ENCODE assay signal across 31 mouse cellular contexts in genomic region chr7:144782402-144782801, GRCm38 (mm10). TPM values are rescaled to one million over a fixed set of nuclear protein-coding genes. Genes with fewer than 3 reads are reported as not detected.
DNase-seq lines count a peak whose midpoint lies in the region; ATAC-seq lines count a peak whose summit lies in the region.
"Had no signal": no experiment of that assay in that cellular context is flagged by ENCODE, and none has a peak within 500 bp of the region (broad histone marks: within the 10 kb centered on the region; RNA-seq: fewer than 3 reads in every experiment).

No protein-coding gene starts in this region.

- H3K27ac ChIP-seq in midbrain, embryonic 10.5 days (replicated peaks) = peak overlapping the region; percentile 67
- no peak overlapping the region for H3K27ac ChIP-seq in midbrain, embryonic 16.5 days (ENCODE audit: low read length)
- no peak overlapping the region for H3K27ac ChIP-seq in liver, embryonic 11.5 days (ENCODE audit: low read depth, low read length)
- peak overlapping the region; percentile 99 for H3K27ac ChIP-seq in liver, embryonic 16.5 days (ENCODE audit: low read length)
- no peak overlapping the region for H3K27ac ChIP-seq in hindbrain, embryonic 16.5 days (ENCODE audit: low read depth, low read length)
- H3K27ac ChIP-seq: embryonic facial prominence, embryonic 13.5 days; heart, embryonic 15.5 days; hindbrain, embryonic 12.5 days; kidney, embryonic 15.5 days; limb, embryonic 12.5 days; macrophage; midbrain, embryonic 15.5 days; neural tube, embryonic 12.5 days; stomach, embryonic 15.5 days had no signal

- no peak overlapping the region for H3K4me3 ChIP-seq in midbrain, embryonic 10.5 days
- no peak overlapping the region for H3K4me3 ChIP-seq in midbrain, embryonic 16.5 days (ENCODE audit: low read depth, low read length)
- no peak overlapping the region for H3K4me3 ChIP-seq in liver, embryonic 11.5 days (ENCODE audit: low read depth, low read length)
- no peak overlapping the region for H3K4me3 ChIP-seq in liver, embryonic 16.5 days (ENCODE audit: low read depth, low read length)
- H3K4me3 ChIP-seq in hindbrain, embryonic 16.5 days (ENCODE audit: low read length) = no peak overlapping the region
- H3K4me3 ChIP-seq: embryonic facial prominence, embryonic 13.5 days; heart, embryonic 15.5 days; hindbrain, embryonic 12.5 days; kidney, embryonic 15.5 days; limb, embryonic 12.5 days; midbrain, embryonic 15.5 days; neural tube, embryonic 12.5 days; stomach, embryonic 15.5 days had no signal

- H3K36me3 ChIP-seq in midbrain, embryonic 10.5 days = no peaks in the 10 kb centered on the region
- no peaks in the 10 kb centered on the region for H3K36me3 ChIP-seq in midbrain, embryonic 16.5 days (ENCODE audit: control insufficient read depth, insufficient read depth, low read length)
- H3K36me3 ChIP-seq in liver, embryonic 11.5 days (ENCODE audit: control insufficient read depth, insufficient read depth, low read length) = no peaks in the 10 kb centered on the region
- no peaks in the 10 kb centered on the region for H3K36me3 ChIP-seq in liver, embryonic 16.5 days (ENCODE audit: control insufficient read depth, insufficient read depth)
- H3K36me3 ChIP-seq in hindbrain, embryonic 16.5 days (ENCODE audit: control insufficient read depth, insufficient read depth, low read length) = no peaks in the 10 kb centered on the region
- H3K36me3 ChIP-seq: embryonic facial prominence, embryonic 13.5 days; heart, embryonic 15.5 days; hindbrain, embryonic 12.5 days; kidney, embryonic 15.5 days; limb, embryonic 12.5 days; midbrain, embryonic 15.5 days; neural tube, embryonic 12.5 days; stomach, embryonic 15.5 days had no signal

- no peak overlapping the region for H3K9ac ChIP-seq in midbrain, embryonic 16.5 days (ENCODE audit: low read depth, low read length)
- peak overlapping the region; percentile 17; the same call in 1 of the 2 replicates for H3K9ac ChIP-seq in liver, embryonic 11.5 days (ENCODE audit: low read depth, low read length)
- H3K9ac ChIP-seq in liver, embryonic 16.5 days (ENCODE audit: low read depth, low read length) = no peak overlapping the region
- H3K9ac ChIP-seq in hindbrain, embryonic 16.5 days (ENCODE audit: low read depth, low read length) = no peak overlapping the region
- H3K9ac ChIP-seq: embryonic facial prominence, embryonic 13.5 days; forebrain, postnatal 0 days; heart, embryonic 15.5 days; hindbrain, embryonic 12.5 days; kidney, embryonic 15.5 days; limb, embryonic 12.5 days; midbrain, embryonic 15.5 days; neural tube, embryonic 12.5 days; stomach, embryonic 15.5 days had no signal

- WGBS in midbrain, embryonic 10.5 days = 70% methylated on average over 1 of the region's 1 CpGs
- whole genome bisulfite sequencing in midbrain, embryonic 16.5 days = 96% methylated on average over 1 of the region's 1 CpGs
- 65% methylated on average over 1 of the region's 1 CpGs for WGBS in liver, embryonic 11.5 days
- WGBS in liver, embryonic 16.5 days (ENCODE audit: insufficient replicate concordance) = 40% methylated on average over 1 of the region's 1 CpGs
- WGBS in hindbrain, embryonic 16.5 days = 83% methylated on average over 1 of the region's 1 CpGs

- ATAC-seq in midbrain, embryonic 16.5 days = no peak
- ATAC-seq in liver, embryonic 11.5 days (replicated peaks; ENCODE audit: low FRiP score) = no peak
- ATAC-seq in liver, embryonic 16.5 days (ENCODE audit: low read depth) = no peak
- ATAC-seq in hindbrain, embryonic 16.5 days = no peak
- ATAC-seq: CD4-positive, CD25-positive, alpha-beta regulatory T cell, adult 4 months; forebrain, postnatal 0 days; midbrain, embryonic 15.5 days had no signal

- H3K4me2 ChIP-seq in midbrain, embryonic 16.5 days (ENCODE audit: low read length) = no peak overlapping the region
- H3K4me2 ChIP-seq in liver, embryonic 11.5 days = no peak overlapping the region
- no peak overlapping the region for H3K4me2 ChIP-seq in liver, embryonic 16.5 days (ENCODE audit: low read depth, low read length)
- no peak overlapping the region for H3K4me2 ChIP-seq in hindbrain, embryonic 16.5 days (ENCODE audit: low read length)
- H3K4me2 ChIP-seq: embryonic facial prominence, embryonic 13.5 days; heart, embryonic 15.5 days; hindbrain, embryonic 12.5 days; kidney, embryonic 15.5 days; limb, embryonic 12.5 days; midbrain, embryonic 15.5 days; neural tube, embryonic 12.5 days; stomach, embryonic 15.5 days had no signal

- H3K9me3 ChIP-seq in midbrain, embryonic 10.5 days (replicated peaks) = no peaks in the 10 kb centered on the region
- H3K9me3 ChIP-seq in midbrain, embryonic 16.5 days (replicated peaks; ENCODE audit: control insufficient read depth, low read length, poor library complexity, severe bottlenecking) = no peaks in the 10 kb centered on the region
- H3K9me3 ChIP-seq in liver, embryonic 11.5 days (ENCODE audit: control insufficient read depth, low read length) = no peaks in the 10 kb centered on the region
- H3K9me3 ChIP-seq in liver, embryonic 16.5 days (replicated peaks; ENCODE audit: control insufficient read depth, low read length) = no peaks in the 10 kb centered on the region
- H3K9me3 ChIP-seq in hindbrain, embryonic 16.5 days (ENCODE audit: control insufficient read depth, low read length) = no peaks in the 10 kb centered on the region
- H3K9me3 ChIP-seq: embryonic facial prominence, embryonic 13.5 days; heart, embryonic 15.5 days; hindbrain, embryonic 12.5 days; kidney, embryonic 15.5 days; limb, embryonic 12.5 days; midbrain, embryonic 15.5 days; neural tube, embryonic 12.5 days; stomach, embryonic 15.5 days had no signal

- no peak for DNase-seq in midbrain, embryonic 10.5 days (ENCODE audit: low spot score)
- DNase-seq in liver, embryonic 11.5 days (ENCODE audit: low spot score) = no peak
- DNase-seq in frontal cortex, postnatal 25 days (ENCODE audit: low spot score in 2 of 2) = no peak
- DNase-seq in spleen, adult 18-20 months = no peak
- DNase-seq: adrenal gland, postnatal 25 days; cerebellum, adult 11-12 months; cerebellum, adult 9-11 months; embryo, embryonic 11 days; forebrain, postnatal 0 days; gastrocnemius, postnatal 10 days; kidney, adult 18-20 months; kidney, postnatal 25 days; lung, adult 18-20 months; lung, postnatal 10 days; right cerebral cortex, adult 18-20 months; thymus, adult 2 months; thymus, postnatal 36 days had no signal

- peaks cover 22% of the 10 kb centered on the region for H3K4me1 ChIP-seq in midbrain, embryonic 10.5 days
- no peaks in the 10 kb centered on the region for H3K4me1 ChIP-seq in midbrain, embryonic 16.5 days (ENCODE audit: control insufficient read depth, insufficient read depth, low read length)
- H3K4me1 ChIP-seq in liver, embryonic 11.5 days (replicated peaks; ENCODE audit: control insufficient read depth, insufficient read depth, low read length) = peaks cover 54% of the 10 kb centered on the region
- H3K4me1 ChIP-seq in liver, embryonic 16.5 days (ENCODE audit: control insufficient read depth, low read depth, low read length) = peaks cover 66% of the 10 kb centered on the region
- no peaks in the 10 kb centered on the region for H3K4me1 ChIP-seq in hindbrain, embryonic 16.5 days (ENCODE audit: control insufficient read depth, insufficient read depth, low read depth, low read length)
- H3K4me1 ChIP-seq: embryonic facial prominence, embryonic 13.5 days; limb, embryonic 12.5 days; midbrain, embryonic 15.5 days; neural tube, embryonic 12.5 days; stomach, embryonic 15.5 days had no signal

- peaks cover 21% of the 10 kb centered on the region for H3K27me3 ChIP-seq in midbrain, embryonic 10.5 days (ENCODE audit: low read depth, poor library complexity, severe bottlenecking)
- H3K27me3 ChIP-seq in midbrain, embryonic 16.5 days (ENCODE audit: control insufficient read depth, insufficient read depth, low read depth, low read length) = no peaks in the 10 kb centered on the region
- H3K27me3 ChIP-seq in liver, embryonic 11.5 days (replicated peaks; ENCODE audit: control insufficient read depth, insufficient read depth, low read length) = 0 out of 2 replicates have a peak, but pooled peaks cover 2% of the 10 kb centered on the region
- H3K27me3 ChIP-seq in liver, embryonic 16.5 days (ENCODE audit: control insufficient read depth, insufficient read depth, low read depth, low read length) = no peaks in the 10 kb centered on the region
- no peaks in the 10 kb centered on the region for H3K27me3 ChIP-seq in hindbrain, embryonic 16.5 days (replicated peaks; ENCODE audit: control insufficient read depth, insufficient read depth, low read length)
- H3K27me3 ChIP-seq: limb, embryonic 12.5 days; midbrain, embryonic 15.5 days; stomach, embryonic 15.5 days had no signal

RNA-seq across cellular contexts. Expression of gene Ano1, which starts 30.6 kb away (rescaled TPM):
- 29.4 and 41.5 TPM in 2 replicates for polyA plus RNA-seq in midbrain, embryonic 10.5 days (2016; fragmentation: Nextera tagmentation; extraction: Ambion mirVana)
- polyA plus RNA-seq in midbrain, embryonic 16.5 days (2015; fragmentation: Nextera tagmentation; extraction: Ambion mirVana) = 9.8 and 11.2 TPM in 2 replicates
- 10.2 and 13.2 TPM in 2 replicates for polyA plus RNA-seq in liver, embryonic 11.5 days (2014; fragmentation: Nextera tagmentation; extraction: Ambion mirVana)
- polyA plus RNA-seq in liver, embryonic 16.5 days (2015; fragmentation: Nextera tagmentation; extraction: Ambion mirVana) = 1.3 TPM in 2 replicates
- polyA plus RNA-seq in hindbrain, embryonic 16.5 days (2015; fragmentation: Nextera tagmentation; extraction: Ambion mirVana) = 5.2 and 5.7 TPM in 2 replicates
- polyA plus RNA-seq: macrophage had no signal

RNA-seq across cellular contexts. Expression of gene Fgf3, which starts 55.5 kb away (rescaled TPM):
- 2.9 TPM in 2 replicates for polyA plus RNA-seq in midbrain, embryonic 10.5 days (2016; fragmentation: Nextera tagmentation; extraction: Ambion mirVana)
- 1.4 and 2.0 TPM in 2 replicates for polyA plus RNA-seq in midbrain, embryonic 16.5 days (2015; fragmentation: Nextera tagmentation; extraction: Ambion mirVana)
- 0.21 and 0.35 TPM in 2 replicates for polyA plus RNA-seq in liver, embryonic 11.5 days (2014; fragmentation: Nextera tagmentation; extraction: Ambion mirVana)
- polyA plus RNA-seq in liver, embryonic 16.5 days (2015; fragmentation: Nextera tagmentation; extraction: Ambion mirVana) = 0.05 and 0.11 TPM in 2 replicates
- polyA plus RNA-seq in hindbrain, embryonic 16.5 days (2015; fragmentation: Nextera tagmentation; extraction: Ambion mirVana) = 13.1 and 14.5 TPM in 2 replicates
- polyA plus RNA-seq: CD4-positive, CD25-positive, alpha-beta regulatory T cell, adult 4 months; gonadal fat pad, adult 2 months; heart, embryonic 15.5 days; limb, embryonic 12.5 days; macrophage; stomach, embryonic 15.5 days had no signal

Comparison
In these comparisons a context has a peak if more than half of its experiments do, and no peak if none do; other contexts are left out.
1. H3K27ac ChIP-seq: peak in midbrain, embryonic 10.5 days (single experiment) and liver, embryonic 16.5 days (single experiment); none in midbrain, embryonic 16.5 days (single experiment), liver, embryonic 11.5 days (single experiment) and hindbrain, embryonic 16.5 days (single experiment).